Mouse (Mus musculus) bone marrow macrophage, adult 2 months (primary cell): ENCODE results near the gene Fdxr. TPM values are rescaled to one million over a fixed set of nuclear protein-coding genes. Genes with fewer than 3 reads are reported as not detected.

Source experiments
- H3K27ac ChIP-seq: 2 replicates; pipeline ENCODE4 v1.5.1; 2012; ENCODE audit warnings: low read depth, low read length; ENCODE audit not compliant: insufficient read depth
- H3K4me1 ChIP-seq: 2 replicates; pipeline ENCODE4 v1.6.1; 2012; ENCODE audit warnings: low read length; ENCODE audit not compliant: control insufficient read depth, insufficient read depth
- H3K4me3 ChIP-seq: 2 replicates; pipeline ENCODE4 v1.5.1; 2012; ENCODE audit warnings: mild to moderate bottlenecking, low read length, moderate library complexity; ENCODE audit not compliant: insufficient read depth
- CTCF ChIP-seq: IDR thresholded peaks from 2 replicates; pipeline ENCODE4 v1.5.1; 2012; ENCODE audit warnings: low read depth, mild to moderate bottlenecking, low read length, moderate library complexity
- POLR2A ChIP-seq: IDR thresholded peaks from 2 replicates; pipeline ENCODE4 v1.6.1; 2012; ENCODE audit warnings: mild to moderate bottlenecking, low read depth, low read length, borderline replicate concordance
- polyA plus RNA-seq: library from polyadenylated mRNA; stranded (reverse); fragments of >200 nt; gene quantifications from 2 replicates; pipeline ENCODE4 v1.2.4, GENCODE M21; 2012; ENCODE audit not compliant: missing spikeins, insufficient read depth, insufficient read length

Fdxr gene
- polyA plus RNA-seq, 1 experiment, result 7.8 TPM

GRCm38 (mm10) chr11:115271481-115271880, 5.4 kb downstream of the Fdxr start:
- peaks cover 12% of the 10 kb centered on the region for H3K4me1 ChIP-seq
- TF ChIP-seq CTCF (no peak), POLR2A (no peak)
- H3K4me3 ChIP-seq, result no peak overlapping the region
- no peak overlapping the region for H3K27ac ChIP-seq

GRCm38 (mm10) chr11:115271052-115271451, 5.8 kb downstream of the Fdxr start:
- Histone ChIP-seq H3K27ac (no peak overlapping the region), H3K4me3 (no peak overlapping the region), H3K4me1 (peaks cover 11% of the 10 kb centered on the region)
- no peak for TF ChIP-seq CTCF
- no peak for TF ChIP-seq POLR2A

GRCm38 (mm10) chr11:115270148-115270861, 6.5 kb downstream of the Fdxr start:
- Histone ChIP-seq H3K4me3 (no peak overlapping the region), H3K27ac (no peak overlapping the region), H3K4me1 (peaks cover 4% of the 10 kb centered on the region)
- TF ChIP-seq POLR2A (no peak), CTCF (peak; percentile 97)

- H3K4me3 ChIP-seq, result no peak overlapping the region
- H3K4me1 ChIP-seq, result no peaks in the 10 kb centered on the region
- no peak overlapping the region for H3K27ac ChIP-seq
- TF ChIP-seq POLR2A (no peak), CTCF (no peak)
Measured at GRCm38 (mm10) chr11:115269330-115270066, 7.4 kb downstream of the Fdxr start.

GRCm38 (mm10) chr11:115267958-115268357, 8.9 kb downstream of the Fdxr start:
- H3K4me3 ChIP-seq, result no peak overlapping the region
- H3K4me1 ChIP-seq, result no peaks in the 10 kb centered on the region
- no peak overlapping the region for H3K27ac ChIP-seq
- TF ChIP-seq POLR2A (no peak), CTCF (no peak)

GRCm38 (mm10) chr11:115267061-115267883, 9.6 kb downstream of the Fdxr start, which contains the start of gene Grin2c:
TSS of gene Grin2c (minus strand) at chr11:115267243.
- TF ChIP-seq CTCF, result no peak
- Histone ChIP-seq H3K27ac (no peak within 1 kb of the TSS), H3K4me3 (no peak within 1 kb of the TSS; the same call in 1 of the 2 replicates), H3K4me1 (no peaks in the 10 kb centered on the region)

- no peak overlapping the region for H3K27ac ChIP-seq
- TF ChIP-seq POLR2A (no peak), CTCF (no peak)
- no peak overlapping the region for H3K4me3 ChIP-seq
- H3K4me1 ChIP-seq, result no peaks in the 10 kb centered on the region
Measured at GRCm38 (mm10) chr11:115266400-115266778, 10.5 kb downstream of the Fdxr start.

- TF ChIP-seq CTCF, result no peak
- TF ChIP-seq POLR2A, result no peak
- Histone ChIP-seq H3K27ac (no peak overlapping the region), H3K4me3 (no peak overlapping the region; the same call in 1 of the 2 replicates), H3K4me1 (no peaks in the 10 kb centered on the region)
Measured at GRCm38 (mm10) chr11:115265771-115266399, 11.0 kb downstream of the Fdxr start.

GRCm38 (mm10) chr11:115264862-115265668, 11.8 kb downstream of the Fdxr start:
- Histone ChIP-seq H3K4me3 (no peak overlapping the region), H3K27ac (no peak overlapping the region), H3K4me1 (no peaks in the 10 kb centered on the region)
- TF ChIP-seq POLR2A (no peak), CTCF (peak; percentile 51)
